Mouse (Mus musculus) lung, postnatal 0 days (tissue): ENCODE results near the gene Tln1.

Experiments
- CTCF ChIP-seq: IDR thresholded peaks from 2 replicates; pipeline ENCODE4 v1.5.1; 2016; ENCODE audit warnings: antibody characterized with exemption, mild to moderate bottlenecking
- EP300 ChIP-seq: IDR thresholded peaks from 2 replicates; pipeline ENCODE4 v1.6.1; 2016; ENCODE audit warnings: antibody characterized with exemption, mild to moderate bottlenecking, control low read depth

DNA sequence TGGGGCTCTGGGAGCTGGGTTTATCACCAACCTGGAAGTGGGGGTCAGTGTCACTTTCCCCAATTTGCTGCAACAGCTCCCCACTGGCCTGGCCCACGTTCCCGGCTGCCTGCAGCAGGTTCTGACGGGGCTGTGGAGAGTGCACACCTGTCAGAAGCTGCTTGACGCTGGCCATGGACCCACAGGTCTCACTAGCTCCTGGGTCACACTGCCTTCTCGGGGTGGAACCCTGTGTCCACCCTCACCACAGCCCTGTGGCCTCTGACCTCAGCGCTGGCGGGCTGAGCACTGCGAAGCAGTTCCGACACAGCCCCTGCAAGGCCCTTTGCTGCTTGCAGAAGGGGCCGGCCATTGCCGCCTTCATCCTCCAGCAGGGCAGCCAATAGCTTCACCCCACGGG is 13.4 kb downstream of the Tln1 start:
- TF ChIP-seq CTCF (no peak), EP300 (no peak)
